Mouse (Mus musculus): ENCODE measurements around the gene Ptbp1.

Gene Ptbp1

GRCm38 (mm10) chr10:79832786-79833181 is 21.4 kb upstream of the Ptbp1 start:
- no peak for DNase-seq (ENCODE audit: extremely low read depth, low read depth, low spot score)

DNA sequence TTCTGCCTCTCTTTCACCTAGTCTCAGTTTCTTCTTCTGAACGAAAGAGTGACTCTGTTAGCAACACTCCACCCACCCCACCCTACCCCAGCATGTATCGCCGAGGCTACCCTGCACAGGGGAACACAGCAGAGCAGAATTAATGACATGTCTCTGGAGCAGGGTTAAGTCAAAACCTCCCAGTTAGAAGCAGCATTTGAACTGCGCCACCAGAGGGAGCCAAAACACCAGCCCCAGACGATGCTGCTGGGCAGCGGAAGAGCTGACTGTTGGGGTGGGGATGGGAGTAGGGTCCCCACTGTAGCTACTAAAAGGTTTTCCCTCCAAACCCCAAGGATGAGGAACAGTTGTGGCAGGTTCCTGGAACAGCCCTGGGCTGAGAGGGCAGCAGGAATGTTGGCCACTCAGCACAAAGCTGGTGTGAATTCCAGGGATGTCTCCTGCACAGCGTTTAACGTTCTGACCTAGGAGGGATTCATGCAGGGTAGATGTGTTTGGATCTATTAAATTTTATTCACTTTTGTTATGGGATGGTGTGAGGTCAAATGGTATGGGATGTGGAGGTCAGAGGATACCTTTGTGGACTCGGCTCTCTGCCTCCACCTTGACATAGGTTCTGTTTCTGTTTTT is 19.3 kb upstream of the Ptbp1 start:
- DNase-seq (ENCODE audit: extremely low read depth, low read depth, low spot score) = no peak

GRCm38 (mm10) chr10:79836918-79837317 is 17.3 kb upstream of the Ptbp1 start:
- DNase-seq (ENCODE audit: extremely low read depth, low read depth, low spot score) = no peak

DNA sequence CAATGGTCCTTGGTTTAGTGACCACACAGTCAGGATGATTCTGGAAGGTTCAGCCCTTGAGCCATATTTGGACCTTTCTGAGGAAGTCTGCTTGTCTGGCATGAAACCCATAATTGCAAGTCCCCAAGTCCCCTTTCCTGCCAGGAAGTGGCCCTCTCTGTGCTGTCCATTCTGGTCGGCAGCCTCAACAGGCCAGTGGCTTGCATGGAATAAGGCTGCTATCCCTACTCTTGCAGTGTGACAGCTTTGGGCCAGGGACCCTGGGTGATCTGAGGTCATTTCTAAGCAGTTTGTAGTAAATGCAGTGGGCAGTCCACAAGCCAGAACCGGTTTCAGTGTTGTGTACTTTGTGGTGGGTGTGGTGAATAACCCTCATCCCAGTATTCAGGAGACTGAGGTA is 16.1 kb upstream of the Ptbp1 start:
- DNase-seq (ENCODE audit: extremely low read depth, low read depth, low spot score) = no peak

- no peak for DNase-seq (ENCODE audit: extremely low read depth, low read depth, low spot score)
Measured at GRCm38 (mm10) chr10:79840091-79840490, 14.1 kb upstream of the Ptbp1 start.

- no peak for DNase-seq (ENCODE audit: extremely low read depth, low read depth, low spot score)
Measured at GRCm38 (mm10) chr10:79840644-79841551, 13.3 kb upstream of the Ptbp1 start.

DNA sequence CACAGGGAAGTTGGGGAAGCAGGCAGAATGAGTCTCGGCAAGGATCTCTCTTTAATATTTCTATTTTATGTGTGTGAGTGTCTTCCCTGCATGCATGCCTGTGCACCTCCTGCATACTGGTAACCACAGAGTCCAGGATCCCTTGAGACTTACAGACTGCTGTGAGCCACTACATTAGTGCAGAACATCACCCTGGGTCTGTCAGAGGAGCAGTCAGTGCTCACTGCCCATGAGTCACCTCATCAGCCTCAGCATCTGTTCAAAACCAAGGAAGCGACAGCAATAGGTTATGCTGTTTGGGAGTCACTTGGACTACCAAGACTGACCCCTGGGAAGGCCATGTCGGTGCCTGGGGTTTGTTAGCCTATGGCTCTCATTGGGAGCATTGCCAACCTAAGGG is 11.9 kb upstream of the Ptbp1 start:
- no peak for DNase-seq (ENCODE audit: extremely low read depth, low read depth, low spot score)

DNA sequence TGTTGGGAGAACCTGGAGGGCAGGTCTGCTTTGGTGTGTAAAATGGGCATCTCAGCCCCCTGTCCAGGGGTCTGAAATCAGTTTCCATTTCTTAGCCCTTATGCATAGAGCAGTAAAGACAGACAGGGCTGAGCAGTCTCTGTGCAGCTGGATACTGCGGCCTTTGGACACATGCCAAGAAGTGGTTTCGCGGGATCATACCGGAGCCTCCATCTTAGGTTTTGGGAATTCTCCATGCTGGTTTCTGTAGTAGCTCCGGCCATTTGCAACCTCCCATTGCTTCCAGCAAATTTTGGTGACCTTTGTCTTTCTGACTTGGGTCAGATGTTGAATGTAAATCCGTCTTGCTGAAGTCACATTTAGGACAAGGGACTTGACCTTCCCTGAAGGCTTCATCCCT is 10.8 kb upstream of the Ptbp1 start:
- no peak for DNase-seq (ENCODE audit: extremely low read depth, low read depth, low spot score)

- no peak for DNase-seq (ENCODE audit: extremely low read depth, low read depth, low spot score)
Measured at GRCm38 (mm10) chr10:79846553-79846952, 7.7 kb upstream of the Ptbp1 start.

DNA sequence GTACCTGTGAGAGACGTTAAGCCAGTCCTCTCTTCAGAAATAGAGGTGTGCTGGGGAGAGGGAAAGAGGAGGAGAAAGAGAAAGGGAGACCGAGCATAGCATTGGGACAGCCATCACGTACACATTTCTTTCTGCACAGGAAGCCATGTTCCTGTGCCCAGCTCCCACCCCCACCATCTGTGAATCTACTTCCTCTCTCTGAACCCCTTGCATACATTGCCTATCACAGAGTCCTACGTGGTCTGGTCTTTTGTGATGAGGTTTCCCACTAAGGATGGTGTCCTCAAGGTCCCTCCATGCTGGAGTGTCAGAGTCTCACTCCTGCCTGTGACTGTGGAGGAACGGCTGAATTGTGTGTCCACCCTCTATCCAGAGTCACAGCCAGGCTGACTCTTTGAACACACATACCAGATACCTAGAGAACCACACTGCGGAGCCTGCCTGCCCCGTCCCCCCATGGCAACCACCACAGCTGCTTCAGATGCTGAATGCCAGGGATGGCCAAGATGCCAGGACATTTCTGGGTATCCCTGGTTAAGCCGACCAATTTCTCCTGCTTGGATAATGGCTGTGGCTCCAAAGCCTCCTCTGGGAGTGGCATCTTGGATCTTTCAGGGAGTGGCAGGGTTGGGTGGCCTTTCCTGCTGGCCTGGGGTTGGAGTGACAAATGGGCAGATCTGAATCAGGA is 4.1 kb upstream of the Ptbp1 start:
- DNase-seq (ENCODE audit: extremely low read depth, low read depth, low spot score) = no peak

DNA sequence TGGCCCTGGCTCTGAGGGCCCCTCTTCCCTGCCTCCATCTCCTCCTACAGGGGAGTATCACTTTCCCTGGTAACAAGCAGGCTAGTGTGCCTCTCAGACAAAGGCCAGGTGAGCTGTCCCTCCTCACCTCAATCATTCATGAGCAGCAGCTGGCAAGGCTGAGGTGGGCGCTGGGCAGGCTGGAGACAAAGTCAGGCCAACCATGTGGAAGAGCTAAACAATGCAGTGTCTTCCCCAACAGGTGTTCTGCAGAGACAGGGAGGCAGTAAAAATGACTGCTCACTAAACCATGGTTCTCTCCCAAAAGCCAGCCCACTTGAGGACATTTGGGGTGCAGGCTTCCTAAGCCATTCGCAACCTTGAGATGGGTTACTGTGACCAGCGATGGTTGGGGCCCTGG is 2.6 kb upstream of the Ptbp1 start:
- no peak for DNase-seq (ENCODE audit: extremely low read depth, low read depth, low spot score)

- no peak for DNase-seq (ENCODE audit: extremely low read depth, low read depth, low spot score)
Measured at GRCm38 (mm10) chr10:79852107-79852789, 2.0 kb upstream of the Ptbp1 start.

DNA sequence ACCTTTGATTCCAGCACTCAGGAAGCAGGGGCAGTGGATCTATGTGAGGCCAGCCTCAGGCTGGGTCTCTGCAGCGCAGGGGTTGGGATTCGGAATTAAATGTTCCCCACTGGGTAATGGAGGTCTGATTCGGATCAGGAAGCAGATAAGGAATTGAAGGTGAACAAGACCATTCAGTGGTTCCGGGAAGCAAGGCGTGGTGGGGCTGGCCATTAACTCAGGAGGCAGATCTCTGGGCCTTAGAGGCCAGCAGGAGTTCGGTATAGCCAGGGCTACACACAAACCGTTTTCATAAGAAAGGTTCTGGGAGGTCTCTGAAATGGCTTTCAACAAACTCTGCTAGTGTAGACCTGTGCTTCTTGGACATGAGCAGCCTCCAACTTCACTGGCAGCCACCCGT is 1.4 kb upstream of the Ptbp1 start:
- DNase-seq (ENCODE audit: extremely low read depth, low read depth, low spot score) = no peak

GRCm38 (mm10) chr10:79853392-79853791 is 835 bp upstream of the Ptbp1 start:
- no peak for DNase-seq (ENCODE audit: extremely low read depth, low read depth, low spot score)

DNA sequence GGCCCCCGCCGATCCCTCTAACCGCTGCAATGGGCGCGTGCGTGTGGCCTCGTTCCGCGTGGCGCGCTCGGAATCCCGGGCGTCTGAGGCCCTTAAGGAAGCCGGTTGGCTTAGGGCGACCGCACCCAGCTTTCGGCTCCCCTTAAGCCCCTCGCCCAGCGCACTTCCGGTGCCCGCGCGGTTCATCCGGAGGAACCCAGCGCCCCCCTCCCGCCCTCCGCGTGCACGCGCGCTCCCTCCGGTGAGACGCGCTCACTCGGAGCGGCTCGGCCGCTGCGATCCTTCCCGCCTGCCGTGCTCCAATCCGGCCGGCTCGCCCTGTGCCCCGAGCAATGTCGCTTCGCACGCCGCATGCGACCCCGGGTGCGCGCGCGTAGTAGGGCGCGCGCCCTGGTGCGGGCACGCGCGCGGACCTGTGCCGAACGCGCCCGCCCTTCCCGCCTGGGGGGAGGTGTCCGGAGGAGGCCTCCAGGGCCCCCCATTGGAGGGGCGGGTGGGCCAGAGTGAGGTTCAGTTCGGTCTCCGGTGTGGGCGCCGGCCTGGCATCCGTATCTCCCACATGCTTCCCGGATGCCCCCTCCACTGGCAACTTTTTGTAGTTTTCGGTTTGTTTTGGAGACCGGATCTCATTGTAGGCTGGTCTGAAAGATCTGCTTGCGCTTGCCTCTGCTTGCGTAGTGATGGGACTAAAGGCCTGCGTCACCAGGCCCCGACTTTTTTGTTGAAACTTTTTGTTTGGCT is 744 bp downstream of the Ptbp1 start:
- no peak for DNase-seq (ENCODE audit: extremely low read depth, low read depth, low spot score)

- no peak for DNase-seq (ENCODE audit: extremely low read depth, low read depth, low spot score)
Measured at GRCm38 (mm10) chr10:79855558-79856184, 1.4 kb downstream of the Ptbp1 start.

- DNase-seq (ENCODE audit: extremely low read depth, low read depth, low spot score) = no peak
Measured at GRCm38 (mm10) chr10:79856280-79856679, 2.1 kb downstream of the Ptbp1 start.

GRCm38 (mm10) chr10:79856704-79857451 is 2.7 kb downstream of the Ptbp1 start:
- no peak for DNase-seq (ENCODE audit: extremely low read depth, low read depth, low spot score)

DNA sequence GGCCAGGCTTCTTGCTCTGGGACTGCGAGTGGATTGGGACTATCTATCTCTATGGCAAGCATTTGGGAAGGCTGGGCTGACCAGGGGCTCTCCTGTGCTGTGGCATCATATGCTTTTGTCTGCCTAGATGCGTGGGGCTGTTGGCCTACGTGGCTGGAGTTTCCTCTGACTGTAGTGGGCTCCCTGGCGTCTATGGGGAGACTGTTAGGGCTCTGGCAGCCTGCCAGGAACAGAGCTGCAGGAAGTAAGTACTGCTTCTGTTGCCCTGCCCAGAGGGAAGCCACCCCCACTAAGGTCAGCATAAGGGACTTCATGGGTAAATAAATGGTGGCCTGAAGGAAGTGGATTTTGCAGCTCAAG is 3.2 kb downstream of the Ptbp1 start:
- no peak for DNase-seq (ENCODE audit: extremely low read depth, low read depth, low spot score)

DNA sequence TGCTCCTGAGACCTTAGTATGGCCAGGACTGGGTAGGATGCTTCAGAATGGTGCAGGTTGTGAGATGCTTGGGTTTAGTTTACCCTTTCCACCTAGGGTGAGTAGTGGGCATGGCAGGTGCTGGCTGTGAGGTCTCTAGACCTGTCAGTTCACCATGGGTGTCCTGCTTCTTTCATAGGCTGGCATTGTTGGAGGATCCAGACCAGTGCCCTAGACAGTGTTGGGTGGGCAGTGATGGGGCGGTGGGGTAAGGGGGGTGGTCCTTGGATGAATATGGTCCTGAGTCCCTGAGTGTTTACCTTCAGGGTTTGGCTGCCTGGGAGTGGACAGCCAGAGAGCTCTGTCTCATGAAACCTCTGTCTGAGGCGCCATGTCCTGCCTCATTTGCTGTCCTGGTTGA is 3.7 kb downstream of the Ptbp1 start:
- DNase-seq (ENCODE audit: extremely low read depth, low read depth, low spot score) = no peak

Measured in fat pad, adult 2 months (tissue).